Mouse (Mus musculus): ENCODE data around the gene Axin2.

Axin2 gene

GRCm38 (mm10) chr11:108902303-108902702 lies 17.8 kb upstream of the Axin2 start:
- DNase-seq (ENCODE audit: low read depth in 1 of 2, low spot score in 2 of 2): no peak

- no peak for DNase-seq (ENCODE audit: low read depth in 1 of 2, low spot score in 2 of 2)
These were observed 13.4 kb upstream of the Axin2 start for GRCm38 (mm10) chr11:108906590-108907254.

GRCm38 (mm10) chr11:108909396-108910195 lies 10.6 kb upstream of the Axin2 start:
- no peak for DNase-seq (ENCODE audit: low read depth in 1 of 2, low spot score in 2 of 2)

- no peak for DNase-seq (ENCODE audit: low read depth in 1 of 2, low spot score in 2 of 2)
These were observed 9.7 kb upstream of the Axin2 start for GRCm38 (mm10) chr11:108910328-108910886.

GRCm38 (mm10) chr11:108910903-108911302 lies 9.2 kb upstream of the Axin2 start:
- DNase-seq (ENCODE audit: low read depth in 1 of 2, low spot score in 2 of 2): no peak

GRCm38 (mm10) chr11:108912174-108912573 lies 8.0 kb upstream of the Axin2 start:
- no peak for DNase-seq (ENCODE audit: low read depth in 1 of 2, low spot score in 2 of 2)

GRCm38 (mm10) chr11:108917422-108918324 lies 2.5 kb upstream of the Axin2 start:
- DNase-seq (ENCODE audit: low read depth in 1 of 2, low spot score in 2 of 2): no peak

- DNase-seq (ENCODE audit: low read depth in 1 of 2, low spot score in 2 of 2): no peak
These were observed 722 bp downstream of the Axin2 start for GRCm38 (mm10) chr11:108920636-108921505.

GRCm38 (mm10) chr11:108921506-108922455 lies 1.6 kb downstream of the Axin2 start:
- no peak for DNase-seq (ENCODE audit: low read depth in 1 of 2, low spot score in 2 of 2)

GRCm38 (mm10) chr11:108922511-108923187 lies 2.5 kb downstream of the Axin2 start:
- DNase-seq (ENCODE audit: low read depth in 1 of 2, low spot score in 2 of 2): no peak

- DNase-seq (ENCODE audit: low read depth in 1 of 2, low spot score in 2 of 2): no peak
These were observed 3.0 kb downstream of the Axin2 start for GRCm38 (mm10) chr11:108923188-108923575.

- no peak for DNase-seq (ENCODE audit: low read depth in 1 of 2, low spot score in 2 of 2)
These were observed 3.6 kb downstream of the Axin2 start for GRCm38 (mm10) chr11:108923781-108924180.

- no peak for DNase-seq (ENCODE audit: low read depth in 1 of 2, low spot score in 2 of 2)
These were observed 4.2 kb downstream of the Axin2 start for GRCm38 (mm10) chr11:108924346-108924745.

- no peak for DNase-seq (ENCODE audit: low read depth in 1 of 2, low spot score in 2 of 2)
These were observed 5.1 kb downstream of the Axin2 start for GRCm38 (mm10) chr11:108925202-108925601.

GRCm38 (mm10) chr11:108925826-108926225 lies 5.7 kb downstream of the Axin2 start:
- no peak for DNase-seq (ENCODE audit: low read depth in 1 of 2, low spot score in 2 of 2)

- no peak for DNase-seq (ENCODE audit: low read depth in 1 of 2, low spot score in 2 of 2)
These were observed 6.4 kb downstream of the Axin2 start for GRCm38 (mm10) chr11:108926345-108927092.

- DNase-seq (ENCODE audit: low read depth in 1 of 2, low spot score in 2 of 2): no peak
These were observed 6.9 kb downstream of the Axin2 start for GRCm38 (mm10) chr11:108927093-108927444.

GRCm38 (mm10) chr11:108928096-108928495 lies 7.9 kb downstream of the Axin2 start:
- DNase-seq (ENCODE audit: low read depth in 1 of 2, low spot score in 2 of 2): no peak
